Mouse (Mus musculus): ENCODE measurements around the gene Rsrc1. TPM values are rescaled to one million over a fixed set of nuclear protein-coding genes. Genes with fewer than 3 reads are reported as not detected.

Gene Rsrc1
- total RNA-seq (2021): 10 to 100 TPM; 10.6 to 13.3 TPM
- long read RNA-seq, experiment 1, transcript Rsrc1-203 (10 exons, 3,224 nt): major isoform, 5 of 10 reads
- long read RNA-seq, experiment 1, partial matches to known transcripts: 1 of 10 reads
- long read RNA-seq, experiment 1, other reads (novel, unspliced or antisense): 4 of 10 reads
- long read RNA-seq, experiment 2, partial matches to known transcripts: 0 of 3 reads
- long read RNA-seq, experiment 2, other reads (novel, unspliced or antisense): 1 of 3 reads

DNA sequence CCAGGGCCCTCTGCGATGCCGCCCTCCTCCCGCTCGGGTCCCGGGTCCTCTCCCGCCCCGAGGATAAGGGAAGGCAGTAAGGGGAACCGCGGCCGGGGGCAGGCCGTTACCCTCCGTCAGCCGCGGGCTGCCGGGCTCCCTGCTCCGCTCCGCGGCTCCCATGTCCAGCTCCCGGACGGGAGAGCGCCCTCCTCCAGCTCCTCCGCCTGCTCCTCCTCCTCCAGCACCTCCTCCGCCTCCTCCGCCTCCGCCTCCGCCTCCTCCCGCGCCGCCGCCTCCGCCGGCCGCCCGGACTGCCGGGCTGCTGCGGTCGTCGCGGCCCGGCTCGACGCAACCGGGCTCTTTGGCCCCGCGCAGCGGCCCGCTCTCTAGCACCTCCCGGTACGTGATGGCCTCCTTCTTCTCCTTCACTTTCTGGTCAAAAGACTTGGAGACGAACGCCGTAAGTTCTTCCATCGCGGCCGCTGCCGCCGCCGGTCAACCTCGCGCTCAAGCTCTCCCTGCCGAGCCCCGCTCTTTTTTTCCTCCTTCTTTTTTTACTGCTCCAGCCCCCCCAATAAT is at the start of gene Rsrc1:
Gene Rsrc1, plus strand, starts transcription at position 290 of the 561 bp plus-strand sequence.
- peak; percentile 75 to 81 for DNase-seq

DNA sequence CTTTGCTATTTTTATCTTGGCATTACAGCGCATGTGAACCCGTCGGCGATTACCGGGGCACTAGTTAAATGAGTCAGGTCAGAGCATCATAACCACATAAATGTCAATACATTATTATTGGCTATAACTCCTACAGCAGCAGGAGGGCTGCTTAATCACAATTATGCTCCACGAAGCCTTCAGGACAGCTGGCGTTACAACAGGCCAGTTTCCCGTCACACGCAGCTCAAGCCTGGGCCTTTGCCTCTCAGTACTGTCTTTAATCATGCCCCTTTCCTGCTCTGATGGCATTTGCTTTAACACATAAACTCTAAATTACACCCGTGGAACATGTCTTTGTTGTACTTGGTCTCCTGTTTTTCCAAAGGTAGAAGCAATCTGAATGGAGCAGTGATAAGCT is 41.5 kb upstream of the Rsrc1 start:
- no peak for DNase-seq

DNA sequence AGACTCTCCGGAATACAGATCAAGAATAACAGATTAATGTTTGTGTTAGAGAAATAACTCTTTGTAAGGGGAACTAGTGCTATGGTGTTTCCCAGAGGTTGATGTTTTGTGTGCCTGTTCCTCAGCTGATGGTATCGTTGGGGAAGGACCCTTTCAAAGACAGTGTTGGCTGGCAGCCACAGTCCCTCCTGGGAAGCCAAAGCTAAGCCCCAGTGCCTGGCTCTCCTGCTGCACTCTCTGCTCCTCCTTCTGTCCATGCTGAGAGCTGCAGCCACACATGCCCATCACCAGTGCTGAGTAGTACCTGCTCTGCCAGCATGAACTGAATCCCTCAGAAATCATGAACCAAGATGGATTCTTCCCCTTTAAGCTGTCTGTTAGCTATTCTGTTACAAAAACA is 26.1 kb upstream of the Rsrc1 start:
- DNase-seq: no peak

DNA sequence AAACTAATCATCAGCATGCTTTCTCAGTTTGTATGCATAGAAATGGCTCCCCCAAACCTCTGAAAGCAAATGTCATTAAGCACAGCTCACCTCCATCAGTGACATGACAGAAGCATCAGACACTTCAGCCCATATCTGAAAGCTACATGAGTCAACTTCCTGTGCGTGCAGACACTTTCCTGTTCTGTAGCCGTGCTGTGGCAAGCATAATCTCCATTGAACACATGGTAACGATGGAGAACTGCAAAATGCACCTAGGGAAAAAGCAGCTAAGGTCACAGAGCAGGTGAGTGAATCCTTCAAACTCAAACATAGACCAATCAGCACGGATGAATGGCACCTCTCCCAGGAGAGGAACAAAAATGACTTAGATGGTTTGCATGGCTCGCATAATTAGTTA is 21.2 kb upstream of the Rsrc1 start:
- no peak for DNase-seq

DNA sequence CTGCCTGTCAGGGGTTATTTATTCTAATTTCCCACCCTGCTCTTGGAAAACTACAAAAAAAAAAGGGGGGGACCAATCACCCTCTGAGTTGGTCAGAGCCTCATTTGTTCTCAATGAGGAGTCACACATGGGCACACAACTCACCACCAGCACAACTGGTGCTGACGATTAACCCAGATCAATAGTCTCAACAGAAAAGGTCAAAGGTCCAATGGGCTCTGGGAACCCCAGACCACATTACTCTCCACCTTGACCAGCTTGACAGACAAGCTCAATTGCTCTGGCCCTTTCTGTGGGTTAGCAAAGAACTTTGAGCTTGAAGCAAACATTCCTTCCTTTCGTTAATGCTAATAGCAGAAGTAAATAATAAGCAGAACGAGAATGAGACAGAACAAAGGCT is 16.3 kb upstream of the Rsrc1 start:
- DNase-seq: no peak

DNA sequence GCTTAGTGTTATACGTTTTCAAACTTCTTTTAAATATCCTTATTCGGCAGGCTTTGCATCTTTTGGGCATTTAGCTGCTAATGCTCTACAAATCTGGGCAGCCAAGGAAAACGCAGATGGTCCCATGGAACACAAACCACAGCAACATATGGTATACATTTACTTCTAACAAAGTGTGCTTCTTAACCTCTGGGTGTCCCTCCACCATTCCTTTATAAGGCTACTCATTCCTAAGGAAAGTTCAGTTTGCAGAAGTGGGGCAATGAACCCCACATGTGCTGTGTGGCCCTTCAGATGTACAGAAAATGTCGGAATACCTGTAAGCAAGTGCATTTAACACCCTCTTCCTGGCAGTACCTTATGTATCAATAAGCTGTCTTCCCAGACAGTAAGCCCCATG is 13.7 kb upstream of the Rsrc1 start:
- DNase-seq: no peak

DNA sequence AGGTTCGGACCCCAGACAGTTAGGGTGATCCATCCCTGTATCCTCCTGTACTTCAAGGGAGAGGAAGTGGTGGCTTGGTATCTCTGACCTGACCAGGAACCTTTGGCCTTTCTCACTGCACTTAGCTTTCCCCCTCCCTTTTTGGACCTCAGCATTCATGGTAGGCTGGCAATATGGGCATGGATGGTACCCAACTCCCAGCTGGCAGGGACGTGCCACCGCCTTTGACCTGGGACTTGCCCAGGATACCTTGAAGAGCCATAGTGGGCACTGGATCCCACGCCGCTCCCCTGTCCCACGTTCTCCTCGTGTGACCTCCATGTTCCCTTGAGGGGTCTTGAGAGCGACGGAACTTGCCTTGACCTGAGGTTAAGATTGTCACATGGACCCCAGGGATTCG is 10.9 kb upstream of the Rsrc1 start:
- DNase-seq: no peak

DNA sequence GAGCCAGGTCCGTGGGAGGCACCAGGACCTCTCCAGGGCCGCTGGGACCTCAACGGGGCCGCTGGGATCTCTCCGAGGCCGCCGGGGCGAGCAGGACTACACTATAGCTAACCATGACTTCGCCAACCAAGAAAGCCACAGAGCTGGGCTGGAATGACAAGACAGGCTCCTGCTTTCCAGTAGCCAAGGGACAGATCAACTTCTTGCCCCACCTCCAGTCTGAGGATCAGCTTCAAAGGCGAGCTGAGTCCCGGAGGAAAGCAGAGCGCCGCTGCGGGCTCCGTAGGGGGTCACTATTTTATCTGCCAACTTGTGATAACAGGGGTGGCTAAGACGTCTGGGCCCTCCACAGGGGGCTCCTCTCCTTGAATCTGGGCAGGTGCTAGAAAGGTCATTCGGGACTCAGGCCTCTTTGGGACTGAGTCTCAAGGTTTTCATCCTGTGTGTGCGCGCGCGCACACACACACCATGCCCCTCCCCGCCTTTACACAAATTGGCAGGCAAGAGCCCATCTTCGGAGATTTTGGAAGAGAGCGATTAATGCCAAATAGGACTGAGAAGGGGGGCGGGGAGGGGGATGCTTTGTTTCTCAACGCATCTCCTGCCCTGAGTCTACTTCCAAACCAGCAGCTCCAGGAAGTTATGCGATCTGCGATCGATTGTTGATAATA is 10.4 kb upstream of the Rsrc1 start:
- no peak for DNase-seq

DNA sequence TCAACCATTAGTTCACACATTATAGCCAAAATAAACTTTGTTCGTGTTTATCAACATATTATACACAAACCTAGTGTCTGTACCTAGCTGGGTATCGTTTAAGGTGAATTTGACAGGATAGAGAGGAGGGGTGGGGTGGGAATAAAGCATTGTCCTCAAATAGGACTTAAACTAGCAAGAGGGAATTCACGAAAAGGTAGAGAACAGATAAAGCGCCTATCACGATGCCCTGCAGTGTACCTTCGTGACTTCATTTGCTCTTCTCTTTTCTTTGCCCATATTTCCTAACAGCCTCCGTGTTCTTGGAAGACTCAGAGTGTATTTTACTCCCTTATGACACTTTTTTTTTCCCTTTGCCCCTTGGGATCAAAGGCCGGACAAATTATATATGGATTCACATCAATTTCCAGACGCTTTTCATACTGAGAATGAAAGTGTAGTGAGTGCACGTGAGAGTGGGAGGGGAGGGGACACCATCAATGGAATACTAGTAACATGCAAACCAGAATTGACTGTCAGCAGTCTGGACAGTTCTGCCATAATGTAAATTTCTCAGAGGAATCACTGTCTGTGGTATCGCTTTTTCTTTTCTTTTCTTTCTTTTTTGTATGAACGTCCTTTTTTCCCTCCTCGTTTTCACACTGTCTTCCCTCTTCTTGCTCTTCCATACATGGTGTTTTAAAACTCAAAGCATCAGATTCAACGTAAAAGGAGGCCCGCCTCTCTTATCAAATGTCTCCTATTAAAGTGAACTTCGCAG is 8.8 kb upstream of the Rsrc1 start:
- DNase-seq: peak in 1 of 2 experiments; percentile 18

DNA sequence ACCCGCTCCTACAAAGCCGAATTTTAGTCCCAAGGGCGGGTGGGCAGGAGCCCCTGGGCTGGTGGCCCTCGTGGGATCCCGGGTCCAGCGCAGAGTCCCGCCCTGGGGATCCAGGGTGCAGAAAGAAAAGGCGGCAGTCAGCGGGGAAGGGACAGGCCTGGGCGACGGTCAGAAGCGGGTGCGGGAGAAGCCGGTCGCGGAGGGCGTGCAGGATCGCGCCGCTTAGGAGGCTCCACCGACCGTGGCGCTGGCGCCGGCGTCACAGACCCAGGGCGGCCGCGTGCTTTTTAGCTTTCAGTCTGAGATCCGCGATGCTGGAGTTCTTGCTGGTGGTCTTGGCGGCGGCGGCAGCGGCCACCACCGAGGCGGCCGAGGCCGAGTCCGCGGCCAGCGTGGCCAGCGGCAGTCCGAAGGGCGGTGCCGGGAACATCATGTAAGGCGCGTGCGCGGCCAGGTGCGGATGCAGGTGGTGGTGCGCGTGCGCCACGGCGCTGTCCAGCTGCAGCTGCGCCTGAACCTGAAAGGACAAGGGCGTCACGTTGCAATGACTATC is 7.7 kb upstream of the Rsrc1 start:
- DNase-seq: peak in 1 of 2 experiments; percentile 43

DNA sequence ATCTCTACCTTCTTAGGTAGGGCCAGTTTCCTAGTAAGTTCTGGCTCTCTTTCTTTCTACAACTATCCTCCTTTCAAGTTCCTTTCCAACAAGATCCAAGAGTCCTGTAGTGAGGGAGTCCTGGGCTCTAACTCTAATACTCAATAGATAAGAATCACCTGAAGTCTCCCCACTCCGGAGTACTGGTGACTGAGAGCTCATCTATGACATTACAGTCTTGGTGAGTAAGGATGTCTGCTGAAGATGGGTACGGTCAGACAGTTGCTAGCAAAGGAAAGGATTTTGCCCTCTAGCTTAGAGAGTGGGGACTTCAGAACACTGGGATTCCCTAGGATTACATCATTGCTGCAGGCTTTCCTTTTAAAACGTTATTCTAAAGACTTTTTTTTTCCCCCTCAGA is 6.7 kb upstream of the Rsrc1 start:
- no peak for DNase-seq

DNA sequence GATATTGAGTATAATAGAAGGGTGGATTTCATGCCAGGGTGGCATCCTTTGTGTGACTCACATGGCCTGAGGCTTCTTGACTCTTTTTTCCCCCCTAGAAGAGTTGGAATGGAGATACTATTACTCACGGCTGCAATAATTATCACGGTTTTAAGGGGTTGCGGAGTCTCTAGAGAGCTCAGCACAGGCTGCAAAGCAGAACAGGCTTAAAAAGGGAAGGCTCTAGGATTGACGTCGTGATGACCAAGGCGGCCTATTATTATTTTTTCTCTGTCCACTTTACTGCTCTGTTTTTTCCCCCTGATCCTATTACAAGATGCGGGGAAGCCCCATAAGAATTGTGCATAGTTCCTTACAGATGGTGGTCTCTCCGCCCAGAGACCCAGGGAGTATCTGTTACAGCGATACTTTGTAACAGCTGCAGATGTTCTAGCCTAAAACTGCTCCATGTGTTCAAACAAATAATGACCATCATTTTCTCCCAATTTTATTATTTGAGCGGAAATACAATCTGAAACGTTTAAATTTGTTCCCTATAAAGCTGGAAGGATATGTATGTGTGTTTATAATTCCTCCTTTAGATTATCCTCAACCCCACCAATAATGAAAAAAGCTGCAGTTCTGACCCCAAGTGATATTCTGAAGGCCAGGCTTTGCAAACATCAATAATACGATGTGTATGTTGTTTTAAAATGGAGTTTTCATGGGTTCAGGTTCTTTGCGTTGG is 4.1 kb upstream of the Rsrc1 start:
- peak in 1 of 2 experiments; percentile 13 for DNase-seq

DNA sequence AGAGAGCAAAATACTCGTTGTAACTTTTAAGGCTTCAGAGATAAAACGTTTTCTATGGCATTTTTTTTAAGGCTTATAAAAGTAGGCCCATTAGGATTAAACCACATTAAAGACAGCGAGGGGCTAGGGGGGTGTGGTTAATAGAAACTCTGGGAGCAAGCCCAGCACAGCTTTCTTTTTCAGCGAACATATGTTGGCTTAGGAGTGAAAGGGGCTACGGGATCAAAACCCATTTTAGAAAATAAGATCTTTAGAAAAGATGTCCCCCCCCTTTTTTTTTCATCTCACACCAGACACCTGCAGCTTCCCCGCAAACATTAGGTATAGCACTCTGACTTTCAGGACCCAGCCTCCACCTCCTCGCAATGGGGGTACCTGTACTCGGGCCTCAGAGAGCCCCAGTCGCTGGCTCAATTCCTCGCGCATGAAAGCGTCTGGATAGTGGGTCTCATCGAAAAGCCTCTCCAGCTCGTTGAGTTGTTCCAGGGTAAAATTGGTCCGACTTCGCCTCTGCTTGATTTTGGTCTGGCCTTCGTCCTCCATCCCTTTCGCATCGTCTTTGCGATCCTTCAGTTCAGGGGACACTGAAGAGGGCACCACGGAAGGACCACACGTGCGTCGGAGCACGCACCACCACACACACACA is 3.3 kb upstream of the Rsrc1 start:
- peak in 1 of 2 experiments; percentile 26 for DNase-seq

DNA sequence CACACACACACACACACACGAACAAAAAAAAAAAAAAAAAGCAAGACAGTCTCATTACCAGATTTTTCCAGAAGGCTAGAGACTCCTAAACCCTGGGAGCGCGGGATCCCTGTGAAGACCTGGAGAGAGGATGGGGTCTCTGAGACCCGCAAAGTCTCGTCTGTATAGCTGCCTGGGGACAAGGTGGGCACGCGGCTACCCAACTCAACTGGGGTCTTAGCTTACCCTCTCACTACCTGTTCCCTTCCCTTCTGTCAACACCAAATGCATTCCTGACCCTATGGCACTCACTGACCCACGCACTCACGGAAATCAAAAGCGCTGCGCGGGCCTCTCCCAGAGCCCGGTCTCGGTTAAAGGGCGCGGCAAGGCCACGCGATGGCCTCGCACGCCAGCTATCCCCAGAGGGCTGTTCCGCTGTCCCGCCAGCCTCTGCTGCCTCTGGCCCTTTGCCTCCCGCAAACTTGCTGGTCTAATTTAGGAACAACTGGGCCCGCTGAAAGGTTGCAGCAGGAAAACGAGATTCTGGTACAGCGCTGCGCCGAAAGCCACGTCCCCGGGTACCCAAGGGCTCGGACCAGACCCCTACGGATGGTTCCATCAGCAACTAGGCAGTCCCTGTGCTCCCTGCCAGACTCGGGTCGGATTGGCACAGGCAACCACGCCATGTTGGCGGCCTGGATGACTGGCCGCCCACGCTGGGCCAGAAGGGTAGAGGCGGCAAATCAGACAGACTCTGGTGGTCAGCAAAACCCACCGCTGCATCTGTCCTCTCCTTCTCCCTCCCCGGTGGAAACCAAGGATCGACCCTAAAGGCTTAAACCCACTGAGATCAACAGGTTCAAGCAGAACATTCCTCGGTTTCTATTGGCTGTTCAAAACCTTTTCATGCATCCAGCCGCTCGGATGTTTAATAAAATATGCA is 2.5 kb upstream of the Rsrc1 start:
- DNase-seq: peak; percentile 36 to 49

DNA sequence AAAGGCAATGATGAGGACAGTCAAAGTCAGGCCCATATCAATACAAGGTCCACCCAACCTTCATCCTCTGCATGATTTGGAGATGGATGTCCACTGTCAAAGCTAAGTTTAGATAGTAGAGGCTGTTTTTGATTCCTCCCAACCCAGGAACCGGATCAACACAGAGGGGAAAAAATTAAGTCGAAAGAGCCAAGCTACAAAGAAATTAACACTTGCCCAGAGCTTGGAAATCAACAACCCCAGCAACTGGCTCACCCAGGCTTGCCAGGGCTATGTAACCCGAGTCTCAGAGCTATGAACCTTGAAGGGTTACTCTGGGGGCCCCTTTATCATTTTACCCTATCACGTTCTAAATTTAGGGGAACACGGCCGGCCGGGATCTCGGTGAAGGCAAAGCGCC is 1.7 kb upstream of the Rsrc1 start:
- DNase-seq: peak in 1 of 2 experiments; percentile 25

DNA sequence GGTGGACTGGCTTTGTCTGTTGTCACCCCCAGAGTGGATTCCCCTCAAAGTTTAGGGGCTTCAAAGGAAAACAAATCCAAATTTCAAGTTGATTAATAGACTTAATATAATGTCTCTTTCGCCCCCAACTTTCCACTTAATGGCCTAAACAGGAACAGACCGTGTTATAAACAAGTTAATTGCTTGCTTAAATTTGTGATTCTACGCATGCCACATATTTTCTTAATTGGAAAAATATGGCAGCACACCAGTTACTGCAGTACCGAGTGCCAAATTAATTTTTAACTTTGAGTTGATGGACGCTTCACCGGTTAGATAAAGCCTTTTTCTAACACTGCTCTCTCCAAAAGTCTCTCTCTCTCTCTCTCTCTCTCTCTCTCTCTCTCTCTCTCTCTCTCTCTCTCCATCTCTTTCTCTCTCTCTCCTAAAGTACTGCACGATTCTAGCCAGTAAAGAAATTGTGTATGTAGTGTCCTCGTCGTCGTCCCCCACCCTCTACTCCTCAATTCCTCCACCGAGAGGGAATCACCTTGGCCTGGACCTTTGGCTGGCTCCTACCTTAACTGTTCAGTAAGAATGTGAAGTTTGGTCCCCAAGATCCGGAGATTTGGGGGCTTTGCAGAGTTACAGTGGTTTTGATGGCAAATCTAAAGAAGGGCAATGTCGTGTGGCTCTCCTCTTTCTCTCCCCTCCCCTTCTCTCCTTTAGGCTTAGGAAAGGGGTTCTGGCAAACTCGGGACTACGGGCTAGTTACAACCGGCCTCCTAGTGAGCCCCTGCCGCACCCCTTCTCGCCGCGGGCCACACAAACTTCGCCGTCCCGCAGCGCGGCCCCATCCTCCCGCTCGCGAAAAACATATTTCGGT is 847 bp upstream of the Rsrc1 start:
- DNase-seq: peak in 1 of 2 experiments; percentile 35

DNA sequence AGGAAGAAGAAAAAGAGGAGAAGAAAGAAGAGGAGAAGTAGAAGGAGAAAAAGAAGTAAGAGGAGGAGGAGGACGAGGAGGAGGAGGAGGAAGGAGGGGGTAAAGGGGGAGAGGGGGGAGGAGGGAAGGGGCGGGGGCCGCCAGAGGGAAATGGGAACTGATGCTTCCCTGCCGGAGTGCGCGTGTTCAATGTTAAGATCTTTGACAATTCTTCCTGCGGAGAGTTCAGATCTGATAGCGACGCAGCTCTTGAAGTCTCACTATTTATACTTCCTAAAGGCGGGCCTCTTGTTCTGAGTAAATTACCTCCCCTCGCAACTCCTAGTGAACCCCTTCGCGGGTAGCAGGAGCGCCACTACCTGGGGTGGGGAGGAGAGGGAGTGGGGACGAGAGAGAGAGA is 516 bp downstream of the Rsrc1 start, which contains the start of gene Shox2:
Gene Shox2, minus strand, starts transcription at position 66 of the 400 bp plus-strand sequence.
- peak in 1 of 2 experiments; percentile 56 for DNase-seq

DNA sequence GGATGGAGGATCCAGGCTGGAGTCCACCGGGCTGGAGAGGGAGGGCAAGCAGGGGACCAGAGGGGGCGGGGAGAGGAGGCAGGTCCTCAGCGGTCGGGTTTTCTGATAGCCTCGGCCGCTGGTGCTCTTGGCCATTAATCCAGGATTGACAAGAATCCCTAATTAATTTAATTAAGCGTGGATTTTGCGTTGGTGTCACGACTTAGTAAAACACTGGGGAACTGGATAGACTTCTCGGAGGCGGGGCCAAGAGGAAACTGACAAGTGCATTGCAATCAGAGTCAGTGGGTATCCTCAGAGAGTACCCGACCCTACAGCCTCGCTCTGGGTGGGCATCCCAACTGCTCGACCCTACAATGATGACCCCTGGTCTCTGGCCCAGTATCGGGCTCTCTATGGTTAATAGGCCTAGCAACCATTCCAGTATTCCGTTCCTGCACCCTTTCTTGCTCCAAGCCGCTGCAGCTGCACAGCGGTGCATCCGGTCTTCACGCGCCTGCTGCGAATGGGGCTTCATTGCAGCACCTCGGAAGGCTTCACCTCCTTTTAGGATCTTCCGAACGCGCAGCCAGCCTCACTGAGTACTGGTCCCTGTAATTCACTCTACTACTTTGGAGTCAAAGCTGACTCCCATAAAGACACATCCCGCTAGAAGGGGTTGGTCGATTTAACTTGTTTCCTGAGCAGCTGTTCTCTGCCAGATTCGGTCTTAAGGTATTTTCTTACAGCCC is 1.2 kb downstream of the Rsrc1 start:
- DNase-seq: peak in 1 of 2 experiments; percentile 68

Data from heart, adult 18-20 months (tissue).